Comparison of ENCODE assay signal across 19 mouse cellular contexts in genomic region chr13:98004647-98005414, GRCm38 (mm10).
DNase-seq lines count a peak whose midpoint lies in the region; ATAC-seq and TF ChIP-seq lines count a peak whose summit lies in the region.
"Had no signal": no experiment of that assay in that cellular context is flagged by ENCODE, and none has a peak within 500 bp of the region (broad histone marks: within the 10 kb centered on the region; RNA-seq: fewer than 3 reads in every experiment).

No protein-coding gene starts in this region.

- H3K4me3 ChIP-seq in embryonic facial prominence, embryonic 14.5 days (ENCODE audit: low read depth, low read length) = no peak overlapping the region
- H3K4me3 ChIP-seq in embryonic facial prominence, embryonic 10.5 days = no peak overlapping the region
- H3K4me3 ChIP-seq in forebrain, postnatal 0 days (ENCODE audit: low read depth, low read length) = no peak overlapping the region
- no peak overlapping the region for H3K4me3 ChIP-seq in forebrain, embryonic 13.5 days
- no peak overlapping the region for H3K4me3 ChIP-seq in hindbrain, embryonic 15.5 days
- H3K4me3 ChIP-seq in hindbrain, embryonic 16.5 days (ENCODE audit: low read length) = no peak overlapping the region
- H3K4me3 ChIP-seq: embryonic facial prominence, embryonic 12.5 days; heart, adult 2 months; intestine, embryonic 15.5 days had no signal

- H3K9me3 ChIP-seq in embryonic facial prominence, embryonic 14.5 days (ENCODE audit: control insufficient read depth, low read length) = no peaks in the 10 kb centered on the region
- no peaks in the 10 kb centered on the region for H3K9me3 ChIP-seq in embryonic facial prominence, embryonic 10.5 days
- H3K9me3 ChIP-seq in forebrain, postnatal 0 days (ENCODE audit: low read length) = no peaks in the 10 kb centered on the region
- H3K9me3 ChIP-seq in forebrain, embryonic 13.5 days (replicated peaks) = no peaks in the 10 kb centered on the region
- no peaks in the 10 kb centered on the region for H3K9me3 ChIP-seq in hindbrain, embryonic 15.5 days
- H3K9me3 ChIP-seq in hindbrain, embryonic 16.5 days (ENCODE audit: control insufficient read depth, low read length) = no peaks in the 10 kb centered on the region
- H3K9me3 ChIP-seq: embryonic facial prominence, embryonic 12.5 days; intestine, embryonic 15.5 days had no signal

- H3K9ac ChIP-seq in embryonic facial prominence, embryonic 14.5 days (ENCODE audit: low read depth, low read length) = no peak overlapping the region
- H3K9ac ChIP-seq in forebrain, postnatal 0 days = no peak overlapping the region
- no peak overlapping the region for H3K9ac ChIP-seq in forebrain, embryonic 13.5 days
- no peak overlapping the region for H3K9ac ChIP-seq in hindbrain, embryonic 15.5 days
- no peak overlapping the region for H3K9ac ChIP-seq in hindbrain, embryonic 16.5 days (ENCODE audit: low read depth, low read length)
- H3K9ac ChIP-seq: embryonic facial prominence, embryonic 12.5 days; intestine, embryonic 15.5 days had no signal

- no peaks in the 10 kb centered on the region for H3K27me3 ChIP-seq in embryonic facial prominence, embryonic 14.5 days (replicated peaks; ENCODE audit: control insufficient read depth, insufficient read depth, low read length)
- no peaks in the 10 kb centered on the region for H3K27me3 ChIP-seq in embryonic facial prominence, embryonic 10.5 days (replicated peaks; ENCODE audit: low read depth, poor library complexity, severe bottlenecking)
- no peaks in the 10 kb centered on the region for H3K27me3 ChIP-seq in forebrain, postnatal 0 days (ENCODE audit: insufficient read depth, low read length)
- H3K27me3 ChIP-seq in forebrain, embryonic 13.5 days = no peaks in the 10 kb centered on the region
- no peaks in the 10 kb centered on the region for H3K27me3 ChIP-seq in hindbrain, embryonic 15.5 days
- H3K27me3 ChIP-seq in hindbrain, embryonic 16.5 days (replicated peaks; ENCODE audit: control insufficient read depth, insufficient read depth, low read length) = no peaks in the 10 kb centered on the region
- H3K27me3 ChIP-seq: embryonic facial prominence, embryonic 12.5 days; intestine, embryonic 15.5 days had no signal

- no peaks in the 10 kb centered on the region for H3K36me3 ChIP-seq in embryonic facial prominence, embryonic 14.5 days (ENCODE audit: control insufficient read depth, insufficient read depth, low read length)
- no peaks in the 10 kb centered on the region for H3K36me3 ChIP-seq in embryonic facial prominence, embryonic 10.5 days (replicated peaks)
- H3K36me3 ChIP-seq in forebrain, postnatal 0 days (ENCODE audit: insufficient read depth) = no peaks in the 10 kb centered on the region
- no peaks in the 10 kb centered on the region for H3K36me3 ChIP-seq in forebrain, embryonic 13.5 days (ENCODE audit: poor library complexity, severe bottlenecking)
- H3K36me3 ChIP-seq in hindbrain, embryonic 15.5 days = no peaks in the 10 kb centered on the region
- H3K36me3 ChIP-seq in hindbrain, embryonic 16.5 days (ENCODE audit: control insufficient read depth, insufficient read depth, low read length) = no peaks in the 10 kb centered on the region
- H3K36me3 ChIP-seq: embryonic facial prominence, embryonic 12.5 days; intestine, embryonic 15.5 days had no signal

- H3K4me2 ChIP-seq in embryonic facial prominence, embryonic 14.5 days (ENCODE audit: low read depth, low read length) = no peak overlapping the region
- H3K4me2 ChIP-seq in forebrain, postnatal 0 days (ENCODE audit: low read depth) = no peak overlapping the region
- H3K4me2 ChIP-seq in forebrain, embryonic 13.5 days = no peak overlapping the region
- no peak overlapping the region for H3K4me2 ChIP-seq in hindbrain, embryonic 15.5 days
- H3K4me2 ChIP-seq in hindbrain, embryonic 16.5 days (ENCODE audit: low read length) = no peak overlapping the region
- H3K4me2 ChIP-seq: embryonic facial prominence, embryonic 12.5 days; heart, embryonic 11.5 days; intestine, embryonic 15.5 days had no signal

- no peak; the same call in 1 of the 2 replicates for ATAC-seq in embryonic facial prominence, embryonic 14.5 days (ENCODE audit: low read depth)
- peak; percentile 64 for ATAC-seq in forebrain, postnatal 0 days
- ATAC-seq in forebrain, embryonic 13.5 days = no peak; the same call in 1 of the 2 replicates
- no peak for ATAC-seq in hindbrain, embryonic 15.5 days (ENCODE audit: low FRiP score, low read depth)
- ATAC-seq in hindbrain, embryonic 16.5 days = no peak
- ATAC-seq: intestine, embryonic 15.5 days had no signal

- 0 out of 2 replicates have a peak, but pooled peaks cover 2% of the 10 kb centered on the region for H3K4me1 ChIP-seq in embryonic facial prominence, embryonic 14.5 days (ENCODE audit: control insufficient read depth, insufficient read depth, low read length)
- H3K4me1 ChIP-seq in embryonic facial prominence, embryonic 10.5 days = peaks cover 11% of the 10 kb centered on the region
- no peaks in the 10 kb centered on the region; the same call in 1 of the 2 replicates for H3K4me1 ChIP-seq in forebrain, postnatal 0 days (ENCODE audit: insufficient read depth)
- no peaks in the 10 kb centered on the region for H3K4me1 ChIP-seq in forebrain, embryonic 13.5 days
- H3K4me1 ChIP-seq in hindbrain, embryonic 15.5 days (replicated peaks) = no peaks in the 10 kb centered on the region
- no peaks in the 10 kb centered on the region; the same call in 1 of the 2 replicates for H3K4me1 ChIP-seq in hindbrain, embryonic 16.5 days (ENCODE audit: control insufficient read depth, insufficient read depth, low read depth, low read length)
- H3K4me1 ChIP-seq: intestine, embryonic 15.5 days had no signal

- H3K27ac ChIP-seq in embryonic facial prominence, embryonic 14.5 days (replicated peaks; ENCODE audit: low read depth, low read length) = no peak overlapping the region
- H3K27ac ChIP-seq in embryonic facial prominence, embryonic 10.5 days (replicated peaks) = no peak overlapping the region
- H3K27ac ChIP-seq in forebrain, postnatal 0 days (ENCODE audit: low read depth, low read length) = no peak overlapping the region
- H3K27ac ChIP-seq in forebrain, embryonic 13.5 days = no peak overlapping the region
- 0 out of 2 replicates have a peak overlapping the region, but pooled peaks have one; percentile 18 for H3K27ac ChIP-seq in hindbrain, embryonic 15.5 days (replicated peaks)
- H3K27ac ChIP-seq in hindbrain, embryonic 16.5 days (ENCODE audit: low read depth, low read length) = no peak overlapping the region
- H3K27ac ChIP-seq: embryonic facial prominence, embryonic 12.5 days; heart, adult 2 months; intestine, embryonic 15.5 days had no signal

- DNase-seq in embryonic facial prominence, embryonic 14.5 days (ENCODE audit: low spot score) = peak; percentile 50
- no peak for DNase-seq in embryonic facial prominence, embryonic 10.5 days (ENCODE audit: low spot score)
- peak; percentile 51 for DNase-seq in forebrain, postnatal 0 days
- DNase-seq in 3T3-L1 (ENCODE audit: low read depth, low spot score) = peak; percentile 35
- no peak for DNase-seq in MN1 (ENCODE audit: low spot score)
- DNase-seq: adrenal gland, adult 2 months; adrenal gland, postnatal 36 days; cerebellum, adult 11 months; cerebellum, adult 8-10 months; cerebellum, postnatal 14 days; embryo, embryonic 11 days; gastrocnemius, postnatal 10 days; heart, adult 2 months had no signal

- whole genome bisulfite sequencing in embryonic facial prominence, embryonic 14.5 days = 60% methylated on average over 2 of the region's 2 CpGs
- WGBS in embryonic facial prominence, embryonic 10.5 days = 87% methylated on average over 2 of the region's 2 CpGs
- WGBS in forebrain, postnatal 0 days = 57% methylated on average over 2 of the region's 2 CpGs
- 92% methylated on average over 2 of the region's 2 CpGs for WGBS in forebrain, embryonic 13.5 days
- 71% methylated on average over 2 of the region's 2 CpGs for WGBS in hindbrain, embryonic 15.5 days
- 72% methylated on average over 2 of the region's 2 CpGs for WGBS in hindbrain, embryonic 16.5 days

- TF ChIP-seq CTCF in forebrain, postnatal 0 days (IDR thresholded peaks at IDR 0.05; ENCODE audit: low read depth) = no peak

Comparison
In these comparisons a context has a peak if more than half of its experiments do, and no peak if none do; other contexts are left out.
1. DNase-seq: peak in embryonic facial prominence, embryonic 14.5 days (single experiment), forebrain, postnatal 0 days (single experiment) and 3T3-L1 (single experiment); none in embryonic facial prominence, embryonic 10.5 days (single experiment) and MN1 (single experiment).